Mouse (Mus musculus) ES-Bruce4 (cell line): ENCODE data around the gene Dlg4. TPM values are rescaled to one million over a fixed set of nuclear protein-coding genes. Genes with fewer than 3 reads are reported as not detected.

Experiments
- H3K27ac ChIP-seq: 2 replicates; pipeline ENCODE4 v1.5.1; 2012; ENCODE audit warnings: low read length, inconsistent platforms; ENCODE audit not compliant: insufficient read depth
- H3K27me3 ChIP-seq: 2 replicates; pipeline ENCODE4 v1.6.1; 2012; ENCODE audit warnings: mild to moderate bottlenecking, low read length, inconsistent platforms; ENCODE audit not compliant: control insufficient read depth, poor library complexity, insufficient read depth, severe bottlenecking
- H3K36me3 ChIP-seq: 2 replicates; pipeline ENCODE4 v1.6.1; 2012; ENCODE audit warnings: inconsistent platforms, mild to moderate bottlenecking, low read length, moderate library complexity; ENCODE audit not compliant: control insufficient read depth, poor library complexity, insufficient read depth, severe bottlenecking
- H3K4me1 ChIP-seq: one replicate; pipeline ENCODE4 v1.8.1; 2011; ENCODE audit warnings: low read length; ENCODE audit not compliant: control insufficient read depth, insufficient read depth
- H3K4me3 ChIP-seq: 2 replicates; pipeline ENCODE4 v1.5.1; 2011; ENCODE audit warnings: low read depth, mild to moderate bottlenecking, low read length
- H3K9ac ChIP-seq: 2 replicates; pipeline ENCODE4 v1.6.1; 2012; ENCODE audit warnings: low read depth, mild to moderate bottlenecking, inconsistent platforms; ENCODE audit not compliant: poor library complexity, severe bottlenecking
- H3K9me3 ChIP-seq: replicated peaks from 2 replicates; pipeline ENCODE4 v1.6.1; 2012; ENCODE audit warnings: mild to moderate bottlenecking, low read length, inconsistent platforms; ENCODE audit not compliant: control insufficient read depth, poor library complexity, insufficient read depth, severe bottlenecking
- CTCF ChIP-seq: IDR thresholded peaks from one replicate; pipeline ENCODE4 v1.8.1; 2011; ENCODE audit warnings: low read depth, low read length
- EP300 ChIP-seq: IDR thresholded peaks from 2 replicates; pipeline ENCODE4 v1.6.1; 2011; ENCODE audit warnings: low read depth, low read length; ENCODE audit not compliant: insufficient read depth
- POLR2A ChIP-seq: IDR thresholded peaks from one replicate; pipeline ENCODE4 v1.8.1; 2011; ENCODE audit warnings: low read length; ENCODE audit not compliant: insufficient read depth
- polyA plus RNA-seq: library from polyadenylated mRNA; stranded (reverse); fragments of >200 nt; gene quantifications from 2 replicates; pipeline ENCODE4 v1.2.4, GENCODE M21; 2011; ENCODE audit warnings: low read depth; ENCODE audit not compliant: missing spikeins, insufficient read depth, insufficient read length

Gene Dlg4
- polyA plus RNA-seq, 1 experiment, result 25.7 TPM

GRCm38 (mm10) chr11:70029829-70030550, 13.2 kb downstream of the Dlg4 start:
- TF ChIP-seq CTCF, result no peak
- TF ChIP-seq POLR2A, result no peak
- no peak for TF ChIP-seq EP300
- H3K27ac ChIP-seq, result no peak overlapping the region
- H3K4me3 ChIP-seq, result no peak overlapping the region
- H3K9ac ChIP-seq, result no peak overlapping the region
- peaks cover 5% of the 10 kb centered on the region for H3K4me1 ChIP-seq
- H3K9me3 ChIP-seq, result no peaks in the 10 kb centered on the region
- H3K27me3 ChIP-seq, result no peaks in the 10 kb centered on the region
- H3K36me3 ChIP-seq, result no peaks in the 10 kb centered on the region

GRCm38 (mm10) chr11:70030651-70031320, 14.0 kb downstream of the Dlg4 start:
- TF ChIP-seq POLR2A (no peak), EP300 (no peak), CTCF (no peak)
- H3K27ac ChIP-seq, result no peak overlapping the region
- H3K9me3 ChIP-seq, result no peaks in the 10 kb centered on the region
- no peak overlapping the region for H3K9ac ChIP-seq
- no peaks in the 10 kb centered on the region for H3K27me3 ChIP-seq
- H3K4me3 ChIP-seq, result no peak overlapping the region
- H3K4me1 ChIP-seq, result peaks cover 5% of the 10 kb centered on the region
- no peaks in the 10 kb centered on the region for H3K36me3 ChIP-seq

GRCm38 (mm10) chr11:70031321-70031670, 14.6 kb downstream of the Dlg4 start:
- no peak overlapping the region for H3K27ac ChIP-seq
- peaks cover 2% of the 10 kb centered on the region for H3K4me1 ChIP-seq
- no peak overlapping the region for H3K9ac ChIP-seq
- H3K9me3 ChIP-seq, result no peaks in the 10 kb centered on the region
- H3K4me3 ChIP-seq, result no peak overlapping the region
- H3K36me3 ChIP-seq, result no peaks in the 10 kb centered on the region
- no peaks in the 10 kb centered on the region for H3K27me3 ChIP-seq
- TF ChIP-seq POLR2A (no peak), EP300 (no peak), CTCF (no peak)

DNA sequence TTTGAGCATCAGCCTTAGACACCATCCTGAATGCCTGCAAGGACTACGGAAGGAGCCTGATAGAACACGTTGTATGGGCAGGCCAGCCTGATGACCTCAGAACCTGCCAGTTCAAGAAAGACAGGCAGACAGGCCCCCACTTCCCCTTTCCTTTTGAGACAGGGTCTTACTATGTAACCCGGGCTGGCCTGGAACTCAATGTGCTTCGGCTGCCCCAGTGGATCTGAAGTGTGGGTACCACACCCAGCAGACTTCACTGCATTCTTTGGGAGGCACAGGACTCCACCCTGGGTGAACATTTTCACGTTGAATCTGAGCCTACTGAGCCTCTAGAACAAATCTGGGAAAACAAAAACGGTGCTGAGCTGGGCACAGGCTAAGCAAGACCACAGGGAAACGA, 21.4 kb downstream of the Dlg4 start:
- no peak overlapping the region for H3K27ac ChIP-seq
- H3K4me1 ChIP-seq, result no peaks in the 10 kb centered on the region
- TF ChIP-seq POLR2A, result no peak
- TF ChIP-seq EP300, result no peak
- no peak for TF ChIP-seq CTCF
- no peak overlapping the region for H3K9ac ChIP-seq
- H3K9me3 ChIP-seq, result no peaks in the 10 kb centered on the region
- no peaks in the 10 kb centered on the region for H3K36me3 ChIP-seq
- H3K4me3 ChIP-seq, result no peak overlapping the region
- H3K27me3 ChIP-seq, result no peaks in the 10 kb centered on the region

GRCm38 (mm10) chr11:70039631-70040030, 22.9 kb downstream of the Dlg4 start:
- H3K27ac ChIP-seq, result no peak overlapping the region
- H3K36me3 ChIP-seq, result no peaks in the 10 kb centered on the region
- H3K27me3 ChIP-seq, result no peaks in the 10 kb centered on the region
- no peak overlapping the region for H3K9ac ChIP-seq
- no peaks in the 10 kb centered on the region for H3K4me1 ChIP-seq
- H3K9me3 ChIP-seq, result no peaks in the 10 kb centered on the region
- H3K4me3 ChIP-seq, result no peak overlapping the region
- TF ChIP-seq CTCF, result no peak
- TF ChIP-seq EP300, result no peak
- TF ChIP-seq POLR2A, result no peak

DNA sequence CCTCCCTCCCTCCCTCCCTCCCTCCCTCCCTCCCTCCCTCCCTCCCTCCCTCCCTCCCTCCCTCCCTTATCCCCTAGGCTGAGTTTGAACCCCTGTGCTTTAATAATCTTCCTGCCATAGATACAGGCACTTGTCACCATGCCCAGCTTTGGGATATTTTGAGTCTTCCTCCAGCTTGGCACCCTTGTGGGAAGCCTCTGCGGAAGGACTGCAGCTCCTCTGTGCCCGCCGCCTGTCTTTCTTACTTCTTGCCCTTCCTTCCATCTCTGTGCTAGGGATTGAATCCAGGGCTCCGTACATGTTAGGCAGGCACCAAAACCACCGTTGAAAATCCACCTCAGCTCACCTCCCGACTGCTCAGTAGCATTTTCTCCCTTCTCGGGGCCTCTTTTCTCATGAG, 23.4 kb downstream of the Dlg4 start:
- Histone ChIP-seq H3K36me3 (no peaks in the 10 kb centered on the region), H3K9ac (no peak overlapping the region), H3K9me3 (no peaks in the 10 kb centered on the region), H3K4me1 (no peaks in the 10 kb centered on the region), H3K4me3 (no peak overlapping the region), H3K27ac (no peak overlapping the region), H3K27me3 (no peaks in the 10 kb centered on the region)
- TF ChIP-seq CTCF, result no peak
- no peak for TF ChIP-seq POLR2A
- no peak for TF ChIP-seq EP300
